Comparison of ENCODE assay signal across 8 mouse cellular contexts in genomic region chr10:85968157-85968634, GRCm38 (mm10). TPM values are rescaled to one million over a fixed set of nuclear protein-coding genes. Genes with fewer than 3 reads are reported as not detected.
DNase-seq lines count a peak whose midpoint lies in the region; ATAC-seq lines count a peak whose summit lies in the region.

No protein-coding gene starts in this region.

- H3K4me1 ChIP-seq in limb, embryonic 11.5 days (ENCODE audit: control insufficient read depth, insufficient read depth, low read length), result no peaks in the 10 kb centered on the region

- DNase-seq in B cell, adult 2 months, result peak; percentile 86
- peak; percentile 90 for DNase-seq in adrenal gland, postnatal 10 days
- peak; percentile 81 for DNase-seq in embryo, embryonic 11 days
- peak; percentile 64 to 71 for DNase-seq in gastrocnemius, postnatal 36 days
- peak; percentile 94 for DNase-seq in kidney, adult 9 months
- peak; percentile 93 for DNase-seq in limb, embryonic 11.5 days (ENCODE audit: low spot score)
- peak; percentile 77 for DNase-seq in naive thymus-derived CD4-positive, alpha-beta T cell, adult 2 months (ENCODE audit: low read depth)
- peak; percentile 38 to 45 for DNase-seq in spleen, postnatal 36 days (ENCODE audit: low spot score in 2 of 2)

- no peak; the same call in 1 of the 2 replicates for ATAC-seq in limb, embryonic 11.5 days (ENCODE audit: insufficient number of reproducible peaks, low FRiP score, low TSS enrichment, low read depth)

- no peak overlapping the region for H3K4me2 ChIP-seq in limb, embryonic 11.5 days (ENCODE audit: low read depth, severe bottlenecking)

- no peaks in the 10 kb centered on the region for H3K27me3 ChIP-seq in limb, embryonic 11.5 days (ENCODE audit: control insufficient read depth, insufficient read depth, low read length)

- WGBS in limb, embryonic 11.5 days, result 14% methylated on average over 7 of the region's 7 CpGs

- no peak overlapping the region for H3K4me3 ChIP-seq in limb, embryonic 11.5 days (ENCODE audit: low read depth, low read length)

- intact Hi-C loops in gastrocnemius, postnatal 36 days (cut with DNase I), result no loop called here

- no peaks in the 10 kb centered on the region for H3K9me3 ChIP-seq in limb, embryonic 11.5 days (ENCODE audit: control insufficient read depth, low read length)

- no peak overlapping the region for H3K9ac ChIP-seq in limb, embryonic 11.5 days (ENCODE audit: low read length)

- no peak overlapping the region for H3K27ac ChIP-seq in limb, embryonic 11.5 days (replicated peaks; ENCODE audit: low read depth, low read length)

- no peaks in the 10 kb centered on the region for H3K36me3 ChIP-seq in limb, embryonic 11.5 days (ENCODE audit: control insufficient read depth, insufficient read depth, low read length)

RNA-seq across cellular contexts. Expression of gene Rtcb, which starts 10.6 kb away (rescaled TPM):
- 100 to 1,000 TPM; 114 to 123 TPM for total RNA-seq in adrenal gland, postnatal 10 days (2021)
- 10 to 100 TPM; 41.1 to 46.4 TPM for total RNA-seq in gastrocnemius, postnatal 36 days (2021)
- 213 and 215 TPM in 2 replicates for polyA plus RNA-seq in limb, embryonic 11.5 days (2014; fragmentation: Nextera tagmentation; extraction: Ambion mirVana)

RNA-seq across cellular contexts. Expression of gene Ascl4, which starts 40.7 kb away (rescaled TPM):
- under 1 TPM in 1 of 2 experiments, not detected in 1; 0.15 TPM for total RNA-seq in adrenal gland, postnatal 10 days (2021)
- total RNA-seq in gastrocnemius, postnatal 36 days (2021), result not detected
- polyA plus RNA-seq in limb, embryonic 11.5 days (2014; fragmentation: Nextera tagmentation; extraction: Ambion mirVana), result 0.14 and 0.15 TPM in 2 replicates

RNA-seq across cellular contexts. Expression of gene Bpifc, which starts 43.5 kb away (rescaled TPM):
- total RNA-seq in adrenal gland, postnatal 10 days (2021), result under 1 TPM; 0.12 to 0.15 TPM
- total RNA-seq in gastrocnemius, postnatal 36 days (2021), result not detected
- polyA plus RNA-seq in limb, embryonic 11.5 days (2014; fragmentation: Nextera tagmentation; extraction: Ambion mirVana), result 0.05 TPM in 1 of 2 replicates, not detected in the other

RNA-seq across cellular contexts. Expression of gene Prdm4, which starts 51.3 kb away (rescaled TPM):
- 10 to 100 TPM; 14.4 to 14.6 TPM for total RNA-seq in adrenal gland, postnatal 10 days (2021)
- 10 to 100 TPM; 13.4 to 13.6 TPM for total RNA-seq in gastrocnemius, postnatal 36 days (2021)
- 35.8 and 36.8 TPM in 2 replicates for polyA plus RNA-seq in limb, embryonic 11.5 days (2014; fragmentation: Nextera tagmentation; extraction: Ambion mirVana)

RNA-seq across cellular contexts. Expression of gene Fbxo7, which starts 53.6 kb away (rescaled TPM):
- total RNA-seq in adrenal gland, postnatal 10 days (2021), result 10 to 100 TPM; 23.8 to 31.9 TPM
- total RNA-seq in gastrocnemius, postnatal 36 days (2021), result 1 to 10 TPM; 7.9 to 9.4 TPM
- 18.8 and 24.0 TPM in 2 replicates for polyA plus RNA-seq in limb, embryonic 11.5 days (2014; fragmentation: Nextera tagmentation; extraction: Ambion mirVana)

Comparison
In these comparisons a context has a peak if more than half of its experiments do, and no peak if none do; other contexts are left out.
1. DNase-seq: peak in every context shown above with its lines; median percentile 94 in kidney, adult 9 months; 93 in limb, embryonic 11.5 days; 90 in adrenal gland, postnatal 10 days; 86 in B cell, adult 2 months; 81 in embryo, embryonic 11 days; 77 in naive thymus-derived CD4-positive, alpha-beta T cell, adult 2 months; 68 in gastrocnemius, postnatal 36 days; 42 in spleen, postnatal 36 days.